Mouse (Mus musculus) myocyte (in vitro differentiated cells): ENCODE data around the gene Eef1akmt2.

ENCODE experiments used
- CEBPB ChIP-seq: IDR thresholded peaks from 2 replicates; pipeline ENCODE4 v1.6.1; 2011; ENCODE audit warnings: mild to moderate bottlenecking, moderate library complexity; ENCODE audit not compliant: poor library complexity, insufficient read depth, severe bottlenecking
- E2F4 ChIP-seq: IDR thresholded peaks from one replicate; pipeline ENCODE4 v1.6.1; 2011; ENCODE audit warnings: mild to moderate bottlenecking, control low read depth, moderate library complexity; ENCODE audit not compliant: insufficient read depth
- MAX ChIP-seq: IDR thresholded peaks from one replicate; pipeline ENCODE4 v1.6.1; 2011; ENCODE audit warnings: low read depth, mild to moderate bottlenecking, control low read depth
- MYOD1 ChIP-seq, 3 experiments: IDR thresholded peaks; one replicate each; pipeline ENCODE4 v1.6.1; 2011; ENCODE audit warnings: control low read depth in 2 of 3, low read depth in 2 of 3, mild to moderate bottlenecking in 2 of 3, moderate library complexity in 1 of 3; ENCODE audit not compliant: insufficient read length in 2 of 3, control insufficient read depth in 1 of 3
- POLR2A ChIP-seq: IDR thresholded peaks from one replicate; pipeline ENCODE4 v1.6.1; 2011; ENCODE audit warnings: low read depth, mild to moderate bottlenecking, control low read depth, moderate library complexity; ENCODE audit not compliant: insufficient read length
- POLR2AphosphoS2 ChIP-seq: IDR thresholded peaks from one replicate; pipeline ENCODE4 v1.6.1; 2011; ENCODE audit warnings: low read depth, control low read depth; ENCODE audit not compliant: insufficient read length
- TCF3 ChIP-seq: IDR thresholded peaks from one replicate; pipeline ENCODE4 v1.6.1; 2011; ENCODE audit warnings: low read depth, control low read depth; ENCODE audit not compliant: insufficient read length
- USF1 ChIP-seq: IDR thresholded peaks from one replicate; pipeline ENCODE4 v1.6.1; 2011; ENCODE audit warnings: low read depth, mild to moderate bottlenecking, control low read depth, moderate library complexity

- TF ChIP-seq POLR2A (no peak), MAX (no peak), TCF3 (no peak), USF1 (no peak), CEBPB (no peak), E2F4 (no peak), POLR2AphosphoS2 (no peak), MYOD1 (IDR thresholded peaks at IDR 0.05; ENCODE audit: control insufficient read depth in 1 of 3, insufficient read length in 2 of 3, low read depth in 2 of 3) (no peak)
Observed at GRCm38 (mm10) chr7:132781850-132782249, 70.6 kb downstream of the Eef1akmt2 start.
